Mouse (Mus musculus) MEL (cell line): ENCODE data around the gene Cep135.

Experiments used
- CTCF ChIP-seq, 3 experiments: IDR thresholded peaks in 2 of 3; conservative IDR thresholded peaks in 1 of 3; 2 replicates each; pipeline ENCODE4 v1.5.1; 2011 to 2012; ENCODE audit warnings: low read length in 3 of 3, low read depth in 2 of 3, mild to moderate bottlenecking in 2 of 3, improper control_type of control experiment in 1 of 3, inconsistent platforms in 1 of 3, mixed read lengths in 1 of 3, moderate library complexity in 1 of 3; ENCODE audit not compliant: control insufficient read depth in 1 of 3, insufficient read depth in 1 of 3, poor library complexity in 1 of 3, severe bottlenecking in 1 of 3
- POLR2A ChIP-seq, 2 experiments: IDR thresholded peaks; 2 replicates each; pipeline ENCODE4 v1.6.1; 2011 to 2012; ENCODE audit warnings: low read length in 2 of 2, mild to moderate bottlenecking in 2 of 2, control low read depth in 1 of 2, improper control_type of control experiment in 1 of 2, low read depth in 1 of 2, moderate library complexity in 1 of 2; ENCODE audit not compliant: control insufficient read depth in 1 of 2, insufficient read depth in 1 of 2, poor library complexity in 1 of 2
- POLR2AphosphoS2 ChIP-seq: IDR thresholded peaks from 2 replicates; pipeline ENCODE4 v1.6.1; 2011; ENCODE audit warnings: low read length, improper control_type of control experiment
- UBTF ChIP-seq: IDR thresholded peaks from 2 replicates; pipeline ENCODE4 v1.6.1; 2012; ENCODE audit warnings: low read depth, mild to moderate bottlenecking, inconsistent platforms, low read length, improper control_type of control experiment, moderate library complexity, borderline replicate concordance; ENCODE audit not compliant: insufficient read depth

GRCm38 (mm10) chr5:76681895-76682656 is 93.6 kb downstream of the Cep135 start:
- TF ChIP-seq CTCF (IDR thresholded peaks at IDR 0.05 in 2 of 3, conservative IDR thresholded peaks at IDR 0.05 in 1 of 3; ENCODE audit: control insufficient read depth in 1 of 3, insufficient read depth in 1 of 3, low read depth in 2 of 3, low read length in 3 of 3, poor library complexity in 1 of 3, severe bottlenecking in 1 of 3) (no peak), UBTF (no peak), POLR2AphosphoS2 (no peak), POLR2A (IDR thresholded peaks at IDR 0.05; ENCODE audit: control insufficient read depth in 1 of 2, insufficient read depth in 1 of 2, low read depth in 1 of 2, low read length in 2 of 2, poor library complexity in 1 of 2) (no peak)
